Mouse (Mus musculus) kidney, adult 9 months (tissue): Measurements from ENCODE around the gene Fmod.

Experiments
- DNase-seq: peaks from one replicate; pipeline ENCODE4 v3.0.0; 2022

Gene Fmod

GRCm38 (mm10) chr1:134037172-134037571 is at the start of gene Fmod:
Gene Fmod, plus strand, starts transcription at chr1:134037254.
- peak; percentile 24 for DNase-seq

- DNase-seq: no peak
Measured at GRCm38 (mm10) chr1:133988845-133989244, 48.2 kb upstream of the Fmod start.

- no peak for DNase-seq
Measured at GRCm38 (mm10) chr1:133991277-133991676, 45.8 kb upstream of the Fmod start.

- no peak for DNase-seq
Measured at GRCm38 (mm10) chr1:134005490-134005889, 31.6 kb upstream of the Fmod start.

- peak; percentile 7 for DNase-seq
Measured at GRCm38 (mm10) chr1:134006105-134006764, 30.8 kb upstream of the Fmod start.

- no peak for DNase-seq
Measured at GRCm38 (mm10) chr1:134024293-134024971, 12.6 kb upstream of the Fmod start.

- no peak for DNase-seq
Measured at GRCm38 (mm10) chr1:134025975-134026374, 11.1 kb upstream of the Fmod start.

GRCm38 (mm10) chr1:134026741-134027140 is 10.3 kb upstream of the Fmod start:
- no peak for DNase-seq

- DNase-seq: peak; percentile 31
Measured at GRCm38 (mm10) chr1:134028161-134028846, 8.8 kb upstream of the Fmod start.

GRCm38 (mm10) chr1:134036492-134036891 is 562 bp upstream of the Fmod start:
- DNase-seq: no peak

- DNase-seq: no peak
Measured at GRCm38 (mm10) chr1:134038336-134038735, 1.3 kb downstream of the Fmod start.

GRCm38 (mm10) chr1:134039361-134039760 is 2.3 kb downstream of the Fmod start:
- DNase-seq: no peak

GRCm38 (mm10) chr1:134041900-134042299 is 4.8 kb downstream of the Fmod start:
- DNase-seq: peak; percentile 63

- no peak for DNase-seq
Measured at GRCm38 (mm10) chr1:134042341-134042740, 5.3 kb downstream of the Fmod start.

GRCm38 (mm10) chr1:134044805-134045204 is 7.8 kb downstream of the Fmod start:
- DNase-seq: no peak

GRCm38 (mm10) chr1:134045971-134046370 is 8.9 kb downstream of the Fmod start:
- peak; percentile 78 for DNase-seq

GRCm38 (mm10) chr1:134046387-134046786 is 9.3 kb downstream of the Fmod start:
- no peak for DNase-seq

GRCm38 (mm10) chr1:134047431-134047830 is 10.4 kb downstream of the Fmod start:
- no peak for DNase-seq

- DNase-seq: peak; percentile 78
Measured at GRCm38 (mm10) chr1:134048759-134049158, 11.7 kb downstream of the Fmod start.

GRCm38 (mm10) chr1:134049542-134049941 is 12.5 kb downstream of the Fmod start:
- no peak for DNase-seq

GRCm38 (mm10) chr1:134053207-134053606 is 16.2 kb downstream of the Fmod start:
- peak; percentile 90 for DNase-seq

- DNase-seq: no peak
Measured at GRCm38 (mm10) chr1:134055058-134055457, 18.0 kb downstream of the Fmod start.

- no peak for DNase-seq
Measured at GRCm38 (mm10) chr1:134055666-134056245, 18.7 kb downstream of the Fmod start.

- no peak for DNase-seq
Measured at GRCm38 (mm10) chr1:134056285-134056684, 19.2 kb downstream of the Fmod start.
